Mouse (Mus musculus): Measurements from ENCODE around the gene Mettl8.

The Mettl8 gene

DNA sequence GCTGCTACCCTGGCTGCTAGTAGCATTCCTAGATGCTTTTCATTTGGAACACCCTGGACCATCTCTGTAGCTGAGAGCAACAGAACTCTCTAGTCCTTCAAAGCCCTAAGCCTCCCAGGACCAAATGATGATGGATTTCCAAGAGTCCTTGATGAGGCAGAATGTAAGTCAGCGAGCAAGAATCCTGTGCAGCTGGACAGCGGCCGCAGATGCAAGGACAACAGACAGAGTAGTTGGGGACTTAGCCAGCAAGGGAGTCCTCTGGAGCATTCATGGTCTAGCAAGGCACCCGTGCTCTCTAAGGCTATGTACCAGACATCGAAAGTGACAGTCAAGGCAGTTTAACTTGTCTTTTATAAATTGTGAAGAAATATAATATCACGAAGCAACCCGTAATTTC lies 41.9 kb downstream of the Mettl8 start:
- POLR2A ChIA-PET = interaction anchor here in 1 of 4 experiments (1.5 kb wide), 1 partner anchor 324 kb away, joined by 3 read pairs; no protein-coding TSS in a partner anchor
- CTCF ChIA-PET = no interaction called here

DNA sequence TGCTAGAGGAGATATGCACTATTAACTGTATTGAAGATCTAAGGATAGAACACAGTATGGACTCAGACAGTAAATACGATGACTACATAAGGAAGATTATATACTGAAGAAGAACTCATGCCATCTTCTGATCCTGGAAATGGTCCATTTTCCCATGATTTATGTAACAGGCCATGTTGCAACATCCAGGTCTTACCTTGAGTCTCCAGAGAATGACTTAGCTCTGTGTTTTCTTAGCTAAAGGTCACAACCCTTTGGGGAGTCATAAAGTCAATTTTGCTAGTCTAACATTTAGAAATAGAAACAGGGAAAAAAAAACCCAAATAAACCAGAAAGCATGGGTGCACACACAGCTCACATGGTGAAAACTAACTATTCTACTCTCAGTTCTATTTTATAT lies 43.6 kb downstream of the Mettl8 start:
- ChIA-PET POLR2A (interaction anchor here in 1 of 4 experiments (0.9 to 1.0 kb wide), 2 partner anchors 14 to 15 kb away, joined by 3 read pairs; no protein-coding TSS in a partner anchor), CTCF (interaction anchor here in 1 of 4 experiments (0.9 kb wide), 1 partner anchor 392 kb away, joined by 3 read pairs; no protein-coding TSS in a partner anchor)

GRCm38 (mm10) chr2:71004354-71004753 lies 51.0 kb downstream of the Mettl8 start:
- CTCF ChIA-PET = no interaction called here
- POLR2A ChIA-PET = interaction anchor here in 2 of 4 experiments (0.6 to 1.8 kb wide), 3 partner anchors 23 to 230 kb away, joined by 3 to 5 read pairs (median 3); no protein-coding TSS in a partner anchor

DNA sequence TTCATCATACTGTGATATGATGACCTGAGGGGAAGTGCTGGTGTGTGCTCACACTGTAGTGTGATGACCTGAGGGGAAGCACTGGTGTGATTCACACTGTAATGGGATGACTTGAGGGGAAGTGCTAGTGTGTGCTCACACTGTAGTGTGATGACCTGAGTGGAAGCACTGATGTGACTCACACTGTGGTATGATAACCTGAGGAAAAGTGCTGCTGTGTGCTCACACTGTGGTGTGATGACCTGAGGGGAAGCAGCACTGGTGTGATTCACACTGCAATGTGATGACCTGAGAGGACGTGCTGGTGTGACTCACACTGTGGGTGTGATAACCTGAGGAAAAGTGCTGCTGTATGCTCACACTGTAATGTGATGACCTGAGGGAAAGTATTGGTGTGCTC lies 52.9 kb downstream of the Mettl8 start:
- ChIA-PET CTCF (no interaction called here), POLR2A (interaction anchor here in 1 of 4 experiments (1.3 kb wide), 1 partner anchor 13 kb away, joined by 4 read pairs; no protein-coding TSS in a partner anchor)

- ChIA-PET POLR2A (interaction anchor here in 1 of 4 experiments (2.2 kb wide), 1 partner anchor 24 kb away, joined by 4 read pairs; no protein-coding TSS in a partner anchor), CTCF (interaction anchor here in 1 of 4 experiments (1.0 kb wide), 1 partner anchor 50 kb away, joined by 3 read pairs; no protein-coding TSS in a partner anchor)
Measured at GRCm38 (mm10) chr2:70998771-70999170, 56.6 kb downstream of the Mettl8 start.

GRCm38 (mm10) chr2:70996438-70996837 lies 58.9 kb downstream of the Mettl8 start:
- POLR2A ChIA-PET = interaction anchor here in 2 of 4 experiments (0.6 to 1.9 kb wide), 2 partner anchors 35 to 957 kb away, joined by 3 to 6 read pairs; no protein-coding TSS in a partner anchor
- CTCF ChIA-PET = no interaction called here

DNA sequence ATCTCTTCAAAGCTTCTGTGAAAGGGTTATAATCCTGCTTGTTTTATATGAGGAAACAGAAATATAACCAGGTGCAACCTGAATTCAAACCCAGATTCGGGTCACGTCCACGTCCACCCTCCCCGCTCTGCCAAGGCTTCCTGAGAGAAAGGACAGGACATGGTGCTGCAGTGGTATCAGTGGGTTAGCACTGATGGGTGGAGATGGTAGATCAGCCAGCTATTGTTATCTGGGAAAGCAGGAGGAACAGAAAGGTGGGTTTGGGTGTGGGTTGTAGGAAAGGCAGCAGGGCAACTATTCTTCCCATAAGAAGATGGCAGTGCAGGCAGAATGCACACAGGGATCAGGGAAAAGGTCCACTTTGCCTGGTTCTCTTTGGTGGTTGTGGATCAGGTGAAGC lies 59.5 kb downstream of the Mettl8 start:
- POLR2A ChIA-PET = interaction anchor here in 1 of 4 experiments (1.0 to 1.9 kb wide), 2 partner anchors 36 to 343 kb away, joined by 3 to 6 read pairs; no protein-coding TSS in a partner anchor
- CTCF ChIA-PET = interaction anchor here in 1 of 4 experiments (0.6 kb wide), 1 partner anchor 10 kb away, joined by 3 read pairs; no protein-coding TSS in a partner anchor

DNA sequence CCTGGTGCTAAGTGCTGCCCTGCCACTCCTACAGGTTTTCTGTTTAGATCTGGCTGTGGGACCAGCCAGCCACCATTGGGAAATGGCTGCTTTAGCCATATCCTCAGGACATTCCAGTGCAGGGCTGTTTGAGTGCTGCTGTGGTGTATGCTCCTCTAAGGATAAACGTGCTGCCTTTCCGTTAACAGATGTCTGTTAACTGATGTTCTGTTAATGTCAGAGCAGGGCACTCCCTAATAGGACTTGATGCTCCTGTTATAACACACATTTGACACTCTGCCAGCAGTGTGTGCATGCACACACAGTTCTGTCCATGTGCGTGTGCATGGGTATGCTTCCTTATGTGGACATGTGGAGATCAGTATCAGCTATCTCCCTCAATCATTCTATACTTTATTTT lies 61.6 kb downstream of the Mettl8 start:
- POLR2A ChIA-PET = interaction anchor here in 2 of 4 experiments (0.6 kb wide), 2 partner anchors 169 to 662 kb away, joined by 3 to 7 read pairs; no protein-coding TSS in a partner anchor

DNA sequence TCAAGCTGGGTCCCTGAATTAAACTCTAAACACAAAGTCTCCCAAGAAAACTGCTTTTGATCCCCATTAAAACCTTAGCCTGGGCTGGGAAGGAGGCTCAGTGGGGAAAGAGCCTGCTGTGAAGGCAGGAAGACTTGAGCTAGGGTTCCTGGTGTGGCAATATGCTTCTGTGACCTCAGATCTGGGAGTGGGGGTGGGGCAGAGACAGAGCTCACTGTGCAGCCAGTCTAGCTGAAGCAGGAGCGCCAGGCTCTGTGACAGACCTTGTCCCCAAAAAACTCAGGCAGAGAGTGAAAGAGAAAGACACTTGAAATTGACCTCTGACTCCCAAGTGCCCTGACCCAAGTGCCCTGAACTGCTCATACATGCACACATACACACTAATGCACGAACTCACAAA lies 62.7 kb downstream of the Mettl8 start:
- ChIA-PET POLR2A (interaction anchor here in 2 of 4 experiments (0.5 to 1.0 kb wide), 3 partner anchors 9 to 62 kb away, joined by 3 read pairs; no protein-coding TSS in a partner anchor), CTCF (no interaction called here)

More for the DNA sequence above, 61.6 kb downstream of the Mettl8 start:
- CTCF ChIA-PET = no interaction called here

- ChIA-PET CTCF (no interaction called here), POLR2A (interaction anchor here in 1 of 4 experiments (0.7 kb wide), 1 partner anchor 33 kb away, joined by 3 read pairs; no protein-coding TSS in a partner anchor)
Measured at GRCm38 (mm10) chr2:70990196-70990595, 65.2 kb downstream of the Mettl8 start.

DNA sequence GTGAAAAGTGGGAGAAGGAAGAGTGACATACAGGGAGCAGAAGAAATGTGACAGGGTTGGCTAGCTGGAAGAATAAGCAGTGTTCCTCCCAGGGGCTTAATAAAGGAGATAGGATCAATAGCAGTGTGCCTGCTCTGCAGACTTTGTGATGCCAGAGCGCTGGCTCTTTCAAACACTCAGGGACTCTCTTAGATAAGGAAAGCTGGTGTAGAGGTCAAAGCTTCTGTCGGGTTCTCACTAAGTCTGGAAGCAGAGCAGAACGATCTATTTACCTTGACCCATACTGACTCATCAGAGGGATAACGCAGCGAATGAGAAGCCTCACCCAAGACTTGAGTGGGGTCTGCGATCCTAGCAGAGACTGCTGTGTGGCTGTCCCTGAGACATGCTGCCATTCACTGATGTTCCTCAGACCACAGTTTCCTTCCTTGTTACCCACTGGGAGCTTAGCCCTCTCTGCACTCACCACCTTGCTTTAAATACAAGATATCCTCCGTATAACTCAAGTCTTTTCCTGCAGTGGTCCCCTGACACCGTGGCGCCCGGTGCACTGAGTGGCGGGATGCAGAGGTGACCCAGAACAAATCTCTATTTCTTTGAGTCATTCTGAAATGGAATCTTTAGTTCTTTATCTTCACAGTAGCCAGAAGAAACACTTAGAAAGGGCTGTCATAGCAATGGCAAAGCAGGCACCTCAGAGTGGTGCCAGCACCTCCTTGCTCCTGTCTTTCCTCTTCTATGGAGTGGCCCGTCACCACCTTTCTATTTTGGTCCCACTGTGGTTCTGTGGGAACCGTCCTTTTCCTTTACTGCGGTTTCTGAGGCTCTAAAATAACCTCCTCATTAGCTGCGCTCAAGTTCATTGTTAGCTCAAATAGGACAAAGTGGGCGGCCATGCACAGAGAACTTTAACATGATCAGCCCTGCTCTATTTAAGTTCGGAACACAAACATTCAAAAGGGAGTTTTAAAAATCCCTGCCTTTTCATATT lies 65.9 kb downstream of the Mettl8 start:
- POLR2A ChIA-PET = interaction anchor here in 2 of 4 experiments (0.7 to 1.5 kb wide), 4 partner anchors 11 to 34 kb away, joined by 3 to 4 read pairs (median 3); no protein-coding TSS in a partner anchor
- CTCF ChIA-PET = interaction anchor here in 1 of 4 experiments (0.5 kb wide), 1 partner anchor 806 kb away, joined by 3 read pairs; no protein-coding TSS in a partner anchor

GRCm38 (mm10) chr2:70978271-70978670 lies 77.1 kb downstream of the Mettl8 start:
- POLR2A ChIA-PET = interaction anchor here in 1 of 4 experiments (0.7 kb wide), 1 partner anchor 1159 kb away, joined by 3 read pairs; no protein-coding TSS in a partner anchor
- CTCF ChIA-PET = interaction anchor here in 1 of 4 experiments (0.6 kb wide), 1 partner anchor 453 kb away, joined by 3 read pairs; no protein-coding TSS in a partner anchor

DNA sequence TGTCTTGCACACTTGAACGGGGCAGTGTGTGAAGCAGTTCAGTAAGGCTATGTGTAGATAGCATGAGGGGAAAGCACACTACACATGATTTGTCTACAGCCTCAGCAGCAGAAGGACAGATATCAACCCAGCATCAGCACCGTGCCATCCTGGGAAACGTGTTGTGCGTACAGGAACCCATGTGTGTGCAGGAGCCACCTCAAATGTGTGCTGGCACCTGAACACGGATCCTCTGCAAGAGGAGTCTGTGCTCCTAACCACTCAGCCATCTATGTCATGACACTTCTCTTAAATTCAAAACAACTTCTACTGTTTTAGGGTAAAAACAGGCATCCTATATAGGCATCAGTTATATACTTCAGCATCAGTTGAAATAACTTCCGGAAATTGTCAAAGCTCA lies 80.6 kb downstream of the Mettl8 start:
- CTCF ChIA-PET = no interaction called here
- POLR2A ChIA-PET = no interaction called here

GRCm38 (mm10) chr2:70972795-70973518 lies 82.4 kb downstream of the Mettl8 start:
- ChIA-PET POLR2A (no interaction called here), CTCF (interaction anchor here in 1 of 4 experiments (0.5 kb wide), 1 partner anchor 175 kb away, joined by 4 read pairs; no protein-coding TSS in a partner anchor)

DNA sequence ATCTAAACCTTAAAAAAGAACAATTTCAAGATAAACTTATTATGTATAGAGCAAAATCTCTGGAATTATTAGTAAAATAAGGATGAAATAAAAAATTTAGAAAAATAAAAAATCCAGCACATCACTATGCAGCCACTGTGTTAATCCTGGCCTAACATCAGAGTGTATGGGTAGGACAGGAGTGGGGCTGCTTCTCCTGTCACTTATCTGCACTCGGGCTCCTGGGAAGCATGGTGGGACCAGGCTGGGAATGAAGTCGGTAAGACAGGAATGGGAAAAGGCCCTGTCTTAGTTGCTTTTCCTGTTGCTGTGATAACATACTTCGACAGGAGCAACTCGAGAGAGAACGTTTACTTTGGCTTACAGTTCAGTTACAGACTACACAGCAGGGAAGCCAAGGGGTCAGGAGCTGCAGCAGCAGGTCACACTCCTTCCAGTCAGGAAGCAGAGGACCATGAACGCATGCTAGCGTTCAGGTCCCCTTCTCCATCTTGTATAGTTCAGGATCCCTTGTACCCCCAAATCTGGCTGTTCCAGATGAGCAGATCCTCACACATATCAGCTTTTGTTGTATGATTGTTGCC lies 85.1 kb downstream of the Mettl8 start:
- POLR2A ChIA-PET = interaction anchor here in 1 of 4 experiments (0.6 kb wide), 1 partner anchor 386 kb away, joined by 7 read pairs; no protein-coding TSS in a partner anchor

GRCm38 (mm10) chr2:70968305-70968704 lies 87.1 kb downstream of the Mettl8 start:
- CTCF ChIA-PET = no interaction called here

More for the DNA sequence above, 85.1 kb downstream of the Mettl8 start:
- CTCF ChIA-PET = no interaction called here

DNA sequence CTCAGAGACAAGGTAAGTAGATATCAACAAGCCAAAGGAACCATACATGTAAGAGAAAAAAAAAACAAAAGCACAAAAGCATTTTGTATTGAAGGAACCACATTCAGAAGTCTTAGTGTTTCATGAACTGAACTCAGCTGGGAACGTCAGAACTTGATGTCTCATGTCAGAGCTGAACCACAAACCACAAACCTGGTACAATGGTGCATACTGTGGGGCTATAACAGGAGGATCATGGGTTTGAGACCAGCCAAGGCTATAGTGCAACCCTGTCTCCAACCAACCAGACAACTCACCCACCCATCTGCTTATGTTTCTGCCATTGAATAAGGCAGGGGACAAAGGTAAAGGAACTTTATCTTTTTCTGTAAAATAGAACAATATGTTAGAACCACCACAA lies 88.2 kb downstream of the Mettl8 start:
- CTCF ChIA-PET = no interaction called here

More at GRCm38 (mm10) chr2:70968305-70968704, 87.1 kb downstream of the Mettl8 start:
- POLR2A ChIA-PET = no interaction called here

DNA sequence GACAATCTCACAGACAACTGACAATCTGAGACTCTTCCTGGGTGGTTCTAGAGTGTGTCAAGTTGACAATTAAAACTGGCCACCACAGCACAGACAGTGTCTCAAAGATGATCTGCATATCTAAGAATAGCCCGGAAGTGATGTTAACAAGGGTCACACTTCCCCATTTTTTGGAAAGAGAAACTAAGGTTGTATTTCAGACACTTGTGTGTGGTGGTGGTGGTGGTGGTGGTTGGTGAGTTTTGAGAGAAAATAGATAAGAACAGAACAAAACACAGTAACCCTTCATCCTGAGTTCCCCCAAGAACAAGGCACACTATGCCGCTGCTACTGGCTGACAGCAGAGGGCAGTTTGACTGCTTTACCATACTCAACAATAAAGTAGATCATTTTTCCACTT lies 90.6 kb downstream of the Mettl8 start:
- ChIA-PET CTCF (no interaction called here), POLR2A (no interaction called here)

More for the DNA sequence above, 88.2 kb downstream of the Mettl8 start:
- POLR2A ChIA-PET = no interaction called here

Measured in embryonic stem cell, embryonic (primary cell).